Mouse (Mus musculus) adrenal gland, adult (tissue): Measurements from ENCODE around the gene Elavl4.

Experiments
- DNase-seq, 2 experiments: peaks; one replicate each; pipeline ENCODE4 v3.0.0; 2022 to 2023; ENCODE audit warnings: low spot score in 1 of 2; ENCODE audit not compliant: inconsistent age in 2 of 2

The Elavl4 gene

GRCm38 (mm10) chr4:110172028-110172427, 179.7 kb downstream of the Elavl4 start:
- DNase-seq, result no peak

- no peak for DNase-seq
Measured at GRCm38 (mm10) chr4:110165217-110165616, 186.5 kb downstream of the Elavl4 start.

GRCm38 (mm10) chr4:110161600-110161999, 190.1 kb downstream of the Elavl4 start:
- DNase-seq, result no peak

- DNase-seq, result no peak
Measured at GRCm38 (mm10) chr4:110157515-110158159, 194.1 kb downstream of the Elavl4 start.

- no peak for DNase-seq
Measured at GRCm38 (mm10) chr4:110155954-110156353, 195.8 kb downstream of the Elavl4 start.
